In the genomic region with DNA sequence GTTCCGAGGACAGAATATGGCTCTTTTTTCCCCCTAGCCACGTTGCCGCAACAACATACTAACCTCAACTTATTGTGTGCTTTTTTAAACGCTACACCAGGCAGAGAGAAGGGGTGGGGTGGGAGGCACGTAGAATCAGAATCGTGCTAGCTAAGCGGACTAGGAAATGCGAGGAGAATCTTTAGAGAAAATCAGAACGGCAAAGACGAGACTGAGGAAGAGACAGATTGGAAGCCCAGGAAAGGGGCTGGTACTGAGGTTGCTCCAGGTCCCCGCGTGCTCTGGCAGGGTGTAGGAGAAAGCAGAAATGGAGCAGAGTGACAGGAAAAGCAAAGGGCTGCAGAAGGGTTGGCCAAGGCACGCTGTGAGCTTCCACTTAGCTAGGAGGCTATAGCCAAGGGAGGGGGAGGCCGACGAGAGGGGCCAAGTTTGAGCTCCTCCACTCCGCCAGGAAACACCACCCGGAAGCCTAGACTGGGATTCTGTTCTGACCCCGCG, we compare ENCODE assay signal across 11 mouse cellular contexts. TPM values are rescaled to one million over a fixed set of nuclear protein-coding genes. Genes with fewer than 3 reads are reported as not detected.
DNase-seq lines count a peak whose midpoint lies in the region; ATAC-seq and TF ChIP-seq lines count a peak whose summit lies in the region.
"Had no signal": no experiment of that assay in that cellular context is flagged by ENCODE, and none has a peak within 500 bp of the region (broad histone marks: within the 10 kb centered on the region; RNA-seq: fewer than 3 reads in every experiment).

No protein-coding gene starts in this region.

- TF ChIP-seq EP300 in ES-Bruce4 (IDR thresholded peaks at IDR 0.05; ENCODE audit: insufficient read depth, low read depth, low read length) = no peak

- H3K4me2 ChIP-seq in heart, embryonic 12.5 days = peak overlapping the region; percentile 38
- H3K4me2 ChIP-seq in limb, embryonic 14.5 days (replicated peaks; ENCODE audit: low read depth, low read length, severe bottlenecking) = no peak overlapping the region
- H3K4me2 ChIP-seq: intestine, embryonic 15.5 days had no signal

- no peak for TF ChIP-seq POLR2A in ES-Bruce4 (IDR thresholded peaks at IDR 0.05; ENCODE audit: insufficient read depth, low read length)
- TF ChIP-seq POLR2A in limb, embryonic 14.5 days (IDR thresholded peaks at IDR 0.05; ENCODE audit: borderline replicate concordance, extremely low read depth, insufficient read depth, insufficient read length) = no peak

- ATAC-seq in heart, embryonic 12.5 days (ENCODE audit: insufficient number of reproducible peaks, low FRiP score) = no peak
- ATAC-seq in limb, embryonic 14.5 days (ENCODE audit: low FRiP score, low read depth) = no peak
- ATAC-seq in erythroid progenitor cell, adult 5-6 weeks (replicated peaks; ENCODE audit: low FRiP score, poor library complexity, severe bottlenecking) = no peak
- ATAC-seq: intestine, embryonic 15.5 days had no signal

- no peak overlapping the region for H3K9ac ChIP-seq in heart, embryonic 12.5 days
- no peak overlapping the region for H3K9ac ChIP-seq in ES-Bruce4 (ENCODE audit: low read depth, poor library complexity, severe bottlenecking)
- H3K9ac ChIP-seq in limb, embryonic 14.5 days (ENCODE audit: low read depth, low read length, severe bottlenecking) = no peak overlapping the region
- H3K9ac ChIP-seq: intestine, embryonic 15.5 days had no signal

- H3K4me3 ChIP-seq in heart, embryonic 12.5 days = peak overlapping the region; percentile 19; the same call in 1 of the 2 replicates
- H3K4me3 ChIP-seq in ES-Bruce4 (ENCODE audit: low read depth, low read length) = peak overlapping the region; percentile 20
- peak overlapping the region; percentile 41 for H3K4me3 ChIP-seq in embryonic facial prominence, embryonic 10.5 days
- H3K4me3 ChIP-seq in limb, embryonic 14.5 days (replicated peaks; ENCODE audit: low read length) = 0 out of 2 replicates have a peak overlapping the region, but pooled peaks have one; percentile 16
- H3K4me3 ChIP-seq: intestine, embryonic 15.5 days had no signal

- no peak for DNase-seq in heart, adult 18-20 months
- DNase-seq in embryonic facial prominence, embryonic 10.5 days (ENCODE audit: low spot score) = peak; percentile 63
- no peak for DNase-seq in limb, embryonic 14.5 days (ENCODE audit: low spot score)
- no peak for DNase-seq in thymus, postnatal 10 days (ENCODE audit: low spot score in 2 of 2)
- DNase-seq in urinary bladder, postnatal 14 days (ENCODE audit: low spot score) = no peak
- DNase-seq: adrenal gland, adult 8-10 months had no signal

- no peak for TF ChIP-seq CTCF in ES-Bruce4 (IDR thresholded peaks at IDR 0.05; ENCODE audit: low read depth, low read length)

- H3K27ac ChIP-seq in heart, embryonic 12.5 days (ENCODE audit: poor library complexity, severe bottlenecking) = no peak overlapping the region
- H3K27ac ChIP-seq in ES-Bruce4 (ENCODE audit: insufficient read depth, low read length) = no peak overlapping the region
- no peak overlapping the region for H3K27ac ChIP-seq in embryonic facial prominence, embryonic 10.5 days (replicated peaks)
- H3K27ac ChIP-seq in limb, embryonic 14.5 days (replicated peaks; ENCODE audit: low read depth, low read length) = no peak overlapping the region
- H3K27ac ChIP-seq: intestine, embryonic 15.5 days had no signal

- peaks cover 90% of the 10 kb centered on the region for H3K27me3 ChIP-seq in heart, embryonic 12.5 days (replicated peaks)
- peaks cover 36% of the 10 kb centered on the region for H3K27me3 ChIP-seq in ES-Bruce4 (ENCODE audit: control insufficient read depth, insufficient read depth, low read length, poor library complexity, severe bottlenecking)
- H3K27me3 ChIP-seq in embryonic facial prominence, embryonic 10.5 days (replicated peaks; ENCODE audit: low read depth, poor library complexity, severe bottlenecking) = peaks cover 99% of the 10 kb centered on the region
- peaks cover 95% of the 10 kb centered on the region for H3K27me3 ChIP-seq in limb, embryonic 14.5 days (ENCODE audit: control insufficient read depth, insufficient read depth, low read length)

- WGBS in heart, embryonic 12.5 days = under 1% methylated on average over 19 of the region's 19 CpGs
- under 1% methylated on average over 19 of the region's 19 CpGs for WGBS in embryonic facial prominence, embryonic 10.5 days
- under 1% methylated on average over 19 of the region's 19 CpGs for WGBS in limb, embryonic 14.5 days

- no peaks in the 10 kb centered on the region for H3K36me3 ChIP-seq in heart, embryonic 12.5 days
- H3K36me3 ChIP-seq in ES-Bruce4 (ENCODE audit: control insufficient read depth, insufficient read depth, low read length, poor library complexity, severe bottlenecking) = no peaks in the 10 kb centered on the region
- no peaks in the 10 kb centered on the region for H3K36me3 ChIP-seq in embryonic facial prominence, embryonic 10.5 days (replicated peaks)
- no peaks in the 10 kb centered on the region for H3K36me3 ChIP-seq in limb, embryonic 14.5 days (ENCODE audit: control insufficient read depth, insufficient read depth, low read length)
- H3K36me3 ChIP-seq: intestine, embryonic 15.5 days had no signal

- peaks cover 21% of the 10 kb centered on the region for H3K4me1 ChIP-seq in heart, embryonic 12.5 days (replicated peaks)
- peaks cover 2% of the 10 kb centered on the region for H3K4me1 ChIP-seq in ES-Bruce4 (ENCODE audit: control insufficient read depth, insufficient read depth, low read length)
- peaks cover 31% of the 10 kb centered on the region for H3K4me1 ChIP-seq in embryonic facial prominence, embryonic 10.5 days
- peaks cover 6% of the 10 kb centered on the region; the same call in 1 of the 2 replicates for H3K4me1 ChIP-seq in limb, embryonic 14.5 days (ENCODE audit: control insufficient read depth, insufficient read depth, low read length)

- no peaks in the 10 kb centered on the region for H3K9me3 ChIP-seq in heart, embryonic 12.5 days (replicated peaks)
- H3K9me3 ChIP-seq in ES-Bruce4 (replicated peaks; ENCODE audit: control insufficient read depth, insufficient read depth, low read length, poor library complexity, severe bottlenecking) = no peaks in the 10 kb centered on the region
- no peaks in the 10 kb centered on the region for H3K9me3 ChIP-seq in embryonic facial prominence, embryonic 10.5 days
- H3K9me3 ChIP-seq in limb, embryonic 14.5 days (ENCODE audit: control insufficient read depth, low read length) = no peaks in the 10 kb centered on the region
- H3K9me3 ChIP-seq: intestine, embryonic 15.5 days had no signal

RNA-seq across cellular contexts. Expression of gene Pax5, which starts 3.3 kb away (rescaled TPM):
- not detected in 2 replicates for polyA plus RNA-seq in heart, embryonic 12.5 days (2016; fragmentation: Nextera tagmentation; extraction: Ambion mirVana)
- total RNA-seq in heart, adult 18-20 months (2021) = 1 to 10 TPM in 1 of 2 experiments, under 1 TPM in 1; 0.82 to 8.7 TPM
- polyA plus RNA-seq in ES-Bruce4 (2011; ENCODE audit: insufficient read depth, insufficient read length, low read depth, missing spikeins) = 0.14 TPM in 1 of 2 replicates, not detected in the other
- 0.56 and 0.57 TPM in 2 replicates for polyA plus RNA-seq in embryonic facial prominence, embryonic 10.5 days (2016; fragmentation: Nextera tagmentation; extraction: Ambion mirVana)
- polyA plus RNA-seq in limb, embryonic 14.5 days (2012; rRNA removed) = 0.05 and 0.13 TPM in 2 replicates
- not detected in 2 replicates for polyA plus RNA-seq in limb, embryonic 14.5 days (2014; fragmentation: Nextera tagmentation; extraction: Ambion mirVana)
- 17.3 and 28.1 TPM in 2 replicates for total RNA-seq in erythroid progenitor cell, adult 5-6 weeks (2015; ENCODE audit: low replicate concordance)
- total RNA-seq in erythroid progenitor cell, adult 5-6 weeks (2017; ENCODE audit: low replicate concordance) = 5.1 and 6.7 TPM in 2 replicates
- total RNA-seq: megakaryocyte progenitor cell, adult 5-6 weeks had no signal

RNA-seq across cellular contexts. Expression of gene Zcchc7, which starts 42.1 kb away (rescaled TPM):
- polyA plus RNA-seq in heart, embryonic 12.5 days (2016; fragmentation: Nextera tagmentation; extraction: Ambion mirVana) = 22.0 and 24.6 TPM in 2 replicates
- total RNA-seq in heart, adult 18-20 months (2021) = 10 to 100 TPM in 1 of 2 experiments, 1 to 10 TPM in 1; 8.4 to 11.6 TPM
- 41.2 and 41.8 TPM in 2 replicates for polyA plus RNA-seq in ES-Bruce4 (2011; ENCODE audit: insufficient read depth, insufficient read length, low read depth, missing spikeins)
- polyA plus RNA-seq in embryonic facial prominence, embryonic 10.5 days (2016; fragmentation: Nextera tagmentation; extraction: Ambion mirVana) = 20.0 and 22.2 TPM in 2 replicates
- polyA plus RNA-seq in limb, embryonic 14.5 days (2012; rRNA removed) = 32.5 and 39.2 TPM in 2 replicates
- polyA plus RNA-seq in limb, embryonic 14.5 days (2014; fragmentation: Nextera tagmentation; extraction: Ambion mirVana) = 35.2 and 36.7 TPM in 2 replicates
- 14.4 and 49.9 TPM in 2 replicates for total RNA-seq in erythroid progenitor cell, adult 5-6 weeks (2015; ENCODE audit: low replicate concordance)
- 43.1 and 97.0 TPM in 2 replicates for total RNA-seq in erythroid progenitor cell, adult 5-6 weeks (2017; ENCODE audit: low replicate concordance)
